Mouse (Mus musculus) lung, embryonic 16.5 days (tissue): ENCODE measurements around the gene Elovl3. TPM values are rescaled to one million over a fixed set of nuclear protein-coding genes. Genes with fewer than 3 reads are reported as not detected.

Experiments
- ATAC-seq: fragments of 200-750 bp; cut with Nextera tagmentation; 2 replicates; pipeline ENCODE4 v1.8.0; 2017; ENCODE audit warnings: low read depth, mild to moderate bottlenecking, moderate library complexity
- H3K27ac ChIP-seq: fragments of 300-500 bp; sonication (generic); 2 replicates; pipeline ENCODE4 v1.5.1; 2014; ENCODE audit warnings: mild to moderate bottlenecking, control low read depth, low read length
- H3K27me3 ChIP-seq: fragments of 300-500 bp; sonication (generic); 2 replicates; pipeline ENCODE4 v1.6.1; 2014; ENCODE audit warnings: low read depth, low read length, mixed read lengths; ENCODE audit not compliant: control insufficient read depth, insufficient read depth
- H3K36me3 ChIP-seq: fragments of 300-500 bp; sonication (generic); 2 replicates; pipeline ENCODE4 v1.6.1; 2014; ENCODE audit warnings: low read length; ENCODE audit not compliant: control insufficient read depth, insufficient read depth
- H3K4me1 ChIP-seq: fragments of 300-500 bp; sonication (generic); replicated peaks from 2 replicates; pipeline ENCODE4 v1.6.1; 2014; ENCODE audit warnings: low read length, mixed read lengths; ENCODE audit not compliant: control insufficient read depth, insufficient read depth
- H3K4me2 ChIP-seq: fragments of 300-500 bp; sonication (generic); 2 replicates; pipeline ENCODE4 v1.6.1; 2014; ENCODE audit warnings: low read depth, low read length, control low read depth
- H3K4me3 ChIP-seq: fragments of 300-500 bp; sonication (generic); 2 replicates; pipeline ENCODE4 v1.5.1; 2014; ENCODE audit warnings: mild to moderate bottlenecking, low read length, control low read depth
- H3K9ac ChIP-seq: fragments of 300-500 bp; sonication (generic); 2 replicates; pipeline ENCODE4 v1.6.1; 2014; ENCODE audit warnings: low read length, control low read depth
- H3K9me3 ChIP-seq: fragments of 300-500 bp; sonication (generic); 2 replicates; pipeline ENCODE4 v1.6.1; 2016; ENCODE audit warnings: low read length; ENCODE audit not compliant: control insufficient read depth
- WGBS: fragments of 180-500 bp; shearing (Covaris S2); extraction: QIAGEN DNeasy Blood & Tissue Kit; methylation state at CpG from one replicate; pipeline ENCODE4 v1.1.7; 2014; 5-methylcytosine and 5-hydroxymethylcytosine counted together
- polyA plus RNA-seq: library from polyadenylated mRNA; unstranded; fragments of >200 nt; fragmentation: Nextera tagmentation; extraction: Ambion mirVana; gene quantifications from 2 replicates; pipeline ENCODE4 v1.2.1, GENCODE M21; 2015

Gene Elovl3
- polyA plus RNA-seq, 1 experiment from 2014 or later = 0.10 TPM

DNA sequence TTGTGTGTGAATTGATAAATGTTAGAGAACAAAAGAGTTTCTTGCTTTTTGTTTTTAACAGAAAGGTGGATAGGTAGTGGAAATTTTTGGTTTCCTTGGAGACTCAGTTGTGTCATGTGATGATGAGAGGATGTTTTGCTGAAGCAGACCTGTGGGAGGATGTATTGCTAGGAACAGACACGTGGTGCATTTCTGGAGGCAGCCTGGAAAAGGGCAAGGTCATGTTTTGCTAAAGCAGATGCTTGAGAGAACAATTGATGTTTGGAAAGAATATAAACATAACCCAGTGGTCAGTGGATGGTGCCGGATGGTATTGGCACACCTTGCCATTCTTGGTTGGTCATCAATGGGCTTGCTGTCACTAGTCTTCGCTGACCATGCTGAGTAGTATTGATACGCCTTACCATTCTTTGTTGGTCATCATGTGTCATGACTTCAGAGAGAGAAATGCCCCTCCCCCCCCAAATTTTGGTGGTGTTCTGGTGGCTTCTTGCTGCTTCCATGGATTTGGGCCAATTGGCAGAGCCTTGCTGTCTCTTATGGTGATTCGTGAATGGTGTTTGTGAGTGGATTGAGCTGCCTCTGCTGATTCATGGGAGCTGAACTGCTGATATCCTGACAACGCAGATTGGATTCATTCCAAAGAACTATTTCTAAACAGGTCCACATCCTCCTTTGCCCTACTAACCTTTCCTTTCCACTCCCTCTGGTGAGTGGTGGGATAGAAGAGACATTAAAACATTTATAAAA, 28.1 kb upstream of the Elovl3 start:
- Histone ChIP-seq H3K27ac (no peak overlapping the region), H3K4me3 (no peak overlapping the region), H3K27me3 (no peaks in the 10 kb centered on the region), H3K36me3 (no peaks in the 10 kb centered on the region), H3K9me3 (no peaks in the 10 kb centered on the region), H3K4me2 (no peak overlapping the region), H3K4me1 (no peaks in the 10 kb centered on the region), H3K9ac (no peak overlapping the region)
- peak; percentile 43; the same call in 1 of the 2 replicates for ATAC-seq
- WGBS = 59% methylated on average over 6 of the region's 6 CpGs

DNA sequence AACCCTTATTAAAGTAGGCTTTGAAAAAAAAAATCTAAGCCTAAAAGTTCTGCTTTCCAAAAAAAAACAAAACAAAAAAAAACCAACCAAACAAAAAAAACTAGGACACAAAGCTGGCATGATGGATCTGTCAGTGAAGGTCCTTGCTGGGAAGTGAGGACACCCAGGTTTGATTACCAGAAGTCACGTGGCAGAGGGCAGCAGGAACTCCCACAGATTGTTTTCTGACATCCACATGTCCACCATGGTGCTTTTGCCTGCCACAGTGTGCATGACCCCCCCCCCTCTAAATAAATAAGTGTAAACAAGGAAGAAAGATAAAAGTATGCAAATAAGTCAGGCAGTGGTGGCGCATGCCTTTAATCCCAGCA, 27.5 kb upstream of the Elovl3 start:
- no peak for ATAC-seq
- Histone ChIP-seq H3K36me3 (no peaks in the 10 kb centered on the region), H3K4me1 (no peaks in the 10 kb centered on the region), H3K4me3 (no peak overlapping the region), H3K9me3 (no peaks in the 10 kb centered on the region), H3K27me3 (no peaks in the 10 kb centered on the region), H3K4me2 (no peak overlapping the region), H3K9ac (no peak overlapping the region), H3K27ac (no peak overlapping the region)
- 63% methylated on average over 2 of the region's 2 CpGs for WGBS

DNA sequence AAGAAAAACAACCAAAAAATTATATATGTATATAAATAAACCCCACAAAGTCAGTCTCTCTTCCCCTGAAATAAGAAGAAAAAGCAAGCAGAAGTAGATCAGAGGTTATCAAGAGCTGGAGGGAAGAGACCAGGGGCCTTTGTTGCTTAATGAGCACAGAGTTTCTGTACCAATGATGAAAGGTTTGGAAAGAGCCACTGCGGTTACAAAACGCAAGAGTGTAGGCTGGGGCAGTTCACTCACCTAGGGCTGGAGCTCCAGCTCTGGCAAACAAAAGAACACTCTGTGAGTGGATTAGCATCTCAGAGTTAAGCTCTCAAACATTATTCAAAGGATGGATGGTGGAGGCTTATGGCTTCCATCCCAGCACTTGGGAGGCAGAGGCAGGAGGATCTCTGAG, 21.5 kb upstream of the Elovl3 start:
- no peaks in the 10 kb centered on the region for H3K9me3 ChIP-seq
- no peak overlapping the region for H3K27ac ChIP-seq
- no peaks in the 10 kb centered on the region for H3K36me3 ChIP-seq
- no peak overlapping the region for H3K9ac ChIP-seq
- H3K27me3 ChIP-seq = no peaks in the 10 kb centered on the region
- ATAC-seq = no peak
- H3K4me1 ChIP-seq = no peaks in the 10 kb centered on the region
- 86% methylated on average over 2 of the region's 2 CpGs for WGBS
- no peak overlapping the region for H3K4me2 ChIP-seq
- no peak overlapping the region for H3K4me3 ChIP-seq

DNA sequence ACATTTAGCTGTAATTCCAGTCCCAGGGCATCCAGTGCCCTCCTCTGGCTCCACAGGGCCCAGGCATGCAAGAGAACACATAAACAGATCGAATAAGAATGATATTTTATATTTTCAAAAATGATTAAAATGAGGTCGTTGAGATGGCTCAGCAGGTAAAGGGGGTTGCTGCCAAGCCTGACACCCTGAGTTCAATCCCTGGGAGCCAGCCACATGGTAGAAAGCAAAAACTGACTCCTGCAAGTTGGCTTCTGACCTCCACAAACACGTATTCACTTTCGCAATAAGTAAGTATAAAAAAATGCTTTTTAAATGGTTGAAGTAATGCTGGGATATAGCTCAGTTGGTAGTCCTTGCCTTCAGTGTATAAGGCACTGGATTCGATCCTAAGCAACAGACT, 20.9 kb upstream of the Elovl3 start:
- ATAC-seq = no peak
- H3K27me3 ChIP-seq = no peaks in the 10 kb centered on the region

DNA sequence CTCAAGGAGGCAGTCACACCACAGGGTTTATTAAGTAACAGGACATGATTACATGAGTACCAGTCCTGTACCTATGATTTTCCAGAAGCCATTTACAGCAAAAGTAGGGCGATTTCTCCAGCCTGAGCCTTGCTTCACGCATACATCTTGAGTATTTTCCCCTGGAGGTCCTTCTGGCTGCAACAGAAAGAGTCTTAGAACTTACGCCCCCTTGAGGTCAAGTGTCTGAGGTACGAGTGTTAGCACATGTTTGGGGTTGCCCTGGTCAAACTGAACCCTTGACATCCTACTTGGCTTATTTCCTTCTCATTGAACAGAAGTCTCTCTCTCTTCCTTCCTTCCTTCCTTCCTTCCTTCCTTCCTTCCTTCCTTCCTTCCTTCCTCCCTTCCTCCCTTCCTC, 17.1 kb upstream of the Elovl3 start:
- H3K36me3 ChIP-seq = no peaks in the 10 kb centered on the region
- H3K4me3 ChIP-seq = no peak overlapping the region
- H3K4me2 ChIP-seq = no peak overlapping the region
- no peak for ATAC-seq
- no peaks in the 10 kb centered on the region for H3K27me3 ChIP-seq
- no peaks in the 10 kb centered on the region for H3K9me3 ChIP-seq
- no peaks in the 10 kb centered on the region for H3K4me1 ChIP-seq
- WGBS = 41% methylated on average over 4 of the region's 4 CpGs
- H3K27ac ChIP-seq = no peak overlapping the region
- H3K9ac ChIP-seq = no peak overlapping the region

More for the DNA sequence above, 20.9 kb upstream of the Elovl3 start:
- no peaks in the 10 kb centered on the region for H3K36me3 ChIP-seq
- no peaks in the 10 kb centered on the region for H3K4me1 ChIP-seq
- 78% methylated on average over 5 of the region's 5 CpGs for whole genome bisulfite sequencing
- no peak overlapping the region for H3K4me3 ChIP-seq
- H3K4me2 ChIP-seq = no peak overlapping the region
- no peak overlapping the region for H3K9ac ChIP-seq
- no peak overlapping the region for H3K27ac ChIP-seq
- H3K9me3 ChIP-seq = no peaks in the 10 kb centered on the region

DNA sequence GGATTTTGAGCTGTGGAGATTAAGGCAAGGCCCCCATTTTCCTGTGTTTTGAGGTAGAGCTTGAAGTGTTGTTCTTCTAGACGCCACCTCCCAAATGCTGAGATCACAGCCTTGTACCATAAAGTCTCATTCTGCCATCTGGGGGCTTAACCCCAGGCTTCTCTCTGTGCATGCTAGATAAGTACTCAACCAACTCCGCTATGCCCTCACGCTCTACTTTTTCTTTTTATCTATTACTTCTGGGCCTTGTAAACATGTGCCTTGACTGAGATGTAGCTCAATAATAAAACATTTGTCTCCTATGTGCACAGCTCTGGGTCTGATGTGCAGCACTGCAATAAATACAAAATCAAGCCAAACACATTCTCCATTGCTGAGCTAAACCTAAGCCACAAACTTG, 12.2 kb upstream of the Elovl3 start:
- H3K4me1 ChIP-seq = no peaks in the 10 kb centered on the region
- no peak for ATAC-seq
- H3K4me3 ChIP-seq = no peak overlapping the region
- H3K27me3 ChIP-seq = no peaks in the 10 kb centered on the region
- H3K27ac ChIP-seq = no peak overlapping the region
- no peaks in the 10 kb centered on the region for H3K9me3 ChIP-seq
- H3K36me3 ChIP-seq = no peaks in the 10 kb centered on the region
- 82% methylated on average over 3 of the region's 3 CpGs for WGBS
- H3K4me2 ChIP-seq = no peak overlapping the region
- no peak overlapping the region for H3K9ac ChIP-seq

DNA sequence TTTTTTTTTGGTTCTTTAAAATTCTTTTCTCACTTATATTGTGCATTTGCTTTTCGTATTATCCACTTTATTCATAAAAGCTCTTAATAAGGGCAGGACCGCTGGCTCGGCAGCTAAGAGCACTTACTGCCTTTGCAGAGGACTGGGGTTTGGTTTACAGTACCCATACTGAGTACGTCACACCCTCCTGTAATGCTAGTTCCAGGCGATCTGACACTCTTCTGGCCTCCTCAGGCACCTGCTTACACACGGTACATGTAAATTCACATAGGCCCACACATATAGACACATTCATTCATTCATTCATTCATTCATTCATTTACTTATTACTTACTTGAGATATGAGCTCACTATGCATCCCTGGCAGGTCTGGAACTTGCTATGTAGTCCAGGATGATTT, 10.8 kb upstream of the Elovl3 start:
- H3K9ac ChIP-seq = no peak overlapping the region
- no peaks in the 10 kb centered on the region for H3K4me1 ChIP-seq
- H3K36me3 ChIP-seq = no peaks in the 10 kb centered on the region
- no peaks in the 10 kb centered on the region for H3K27me3 ChIP-seq
- ATAC-seq = 0 out of 2 replicates have a peak, but pooled peaks have one; percentile 51
- WGBS = 49% methylated on average over 6 of the region's 6 CpGs
- no peak overlapping the region for H3K27ac ChIP-seq
- H3K4me3 ChIP-seq = no peak overlapping the region
- H3K9me3 ChIP-seq = no peaks in the 10 kb centered on the region
- H3K4me2 ChIP-seq = no peak overlapping the region

DNA sequence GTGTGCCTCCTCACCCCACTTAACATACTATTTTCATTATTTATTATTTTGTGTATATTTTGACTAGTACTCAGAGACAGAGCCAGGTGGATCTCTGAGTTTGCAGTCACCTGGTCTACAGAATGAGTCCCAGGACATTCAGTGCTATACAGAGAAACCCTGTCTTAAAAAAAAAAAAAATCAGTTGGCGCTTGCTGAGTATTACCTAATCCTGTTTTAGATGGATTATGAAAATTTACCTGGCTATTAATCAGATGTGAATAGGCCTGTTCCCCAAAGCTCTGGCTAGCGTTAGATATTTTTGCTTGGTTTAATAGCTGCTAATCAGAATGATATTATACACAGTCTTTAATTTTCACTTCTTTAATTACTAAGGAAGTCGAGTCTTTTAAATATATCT, 7.8 kb upstream of the Elovl3 start:
- H3K4me1 ChIP-seq = no peaks in the 10 kb centered on the region
- no peak overlapping the region for H3K4me2 ChIP-seq
- ATAC-seq = no peak
- no peak overlapping the region for H3K27ac ChIP-seq
- no peak overlapping the region for H3K9ac ChIP-seq
- H3K36me3 ChIP-seq = no peaks in the 10 kb centered on the region
- WGBS = 76% methylated on average over 3 of the region's 3 CpGs
- no peak overlapping the region for H3K4me3 ChIP-seq
- 0 out of 2 replicates have a peak, but pooled peaks cover 2% of the 10 kb centered on the region for H3K27me3 ChIP-seq
- no peaks in the 10 kb centered on the region for H3K9me3 ChIP-seq

DNA sequence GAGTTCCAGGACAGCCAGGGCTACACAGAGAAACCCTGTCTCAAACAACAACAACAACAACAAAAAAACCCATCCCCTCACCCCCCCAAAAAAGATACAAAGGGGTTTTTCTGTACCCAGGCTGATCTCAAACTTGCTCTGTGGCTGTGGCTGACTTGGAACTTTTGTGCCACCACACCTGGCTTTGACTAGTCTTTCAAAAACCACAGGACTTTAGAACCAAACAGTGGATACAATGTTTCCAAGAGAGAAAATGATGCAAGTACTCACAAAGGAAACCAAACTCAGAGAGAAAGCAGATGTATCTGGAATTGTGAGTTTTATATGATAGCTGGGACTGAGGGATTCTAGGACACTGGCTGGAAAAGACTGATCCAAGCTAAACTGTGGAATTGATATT, 7.0 kb upstream of the Elovl3 start:
- Histone ChIP-seq H3K4me1 (no peaks in the 10 kb centered on the region), H3K36me3 (no peaks in the 10 kb centered on the region), H3K27me3 (0 out of 2 replicates have a peak, but pooled peaks cover 2% of the 10 kb centered on the region), H3K4me3 (no peak overlapping the region), H3K9me3 (no peaks in the 10 kb centered on the region), H3K4me2 (no peak overlapping the region), H3K27ac (no peak overlapping the region), H3K9ac (no peak overlapping the region)
- no peak for ATAC-seq

DNA sequence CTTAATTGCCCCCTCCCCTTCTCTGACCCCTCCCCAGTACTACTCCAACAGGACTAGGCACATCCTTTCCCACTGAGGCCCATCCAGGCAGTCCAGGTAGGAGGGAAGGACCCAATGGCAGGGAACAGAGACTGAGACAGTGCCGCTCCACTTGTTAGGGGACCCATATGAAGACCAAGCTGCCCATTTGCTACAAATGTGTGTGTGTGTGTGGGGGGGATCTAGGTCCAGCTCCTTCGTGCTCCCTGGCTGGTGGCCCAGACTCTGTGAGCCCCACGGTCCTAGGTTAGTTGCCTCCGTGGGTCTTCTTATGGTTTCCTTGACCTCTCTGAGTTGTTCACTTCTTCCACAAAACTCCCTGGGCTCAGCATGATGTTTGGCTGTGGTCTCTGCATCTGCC, 5.4 kb upstream of the Elovl3 start:
- no peaks in the 10 kb centered on the region for H3K9me3 ChIP-seq
- peaks cover 14% of the 10 kb centered on the region for H3K27me3 ChIP-seq
- H3K27ac ChIP-seq = no peak overlapping the region
- H3K4me2 ChIP-seq = no peak overlapping the region
- no peaks in the 10 kb centered on the region for H3K36me3 ChIP-seq
- H3K9ac ChIP-seq = no peak overlapping the region
- H3K4me1 ChIP-seq = no peaks in the 10 kb centered on the region; the same call in 1 of the 2 replicates
- no peak overlapping the region for H3K4me3 ChIP-seq
- WGBS = 87% methylated on average over 4 of the region's 4 CpGs
- ATAC-seq = no peak
